Mouse (Mus musculus): ENCODE data around the gene March1. TPM values are rescaled to one million over a fixed set of nuclear protein-coding genes. Genes with fewer than 3 reads are reported as not detected.

March1 gene
- polyA plus RNA-seq, 1 experiment from 2014 or later: 0.78 TPM

GRCm38 (mm10) chr8:66436804-66437203, 819.1 kb downstream of the March1 start:
- H3K4me2 ChIP-seq (ENCODE audit: low read length): no peak overlapping the region
- ATAC-seq (ENCODE audit: insufficient number of reproducible peaks, insufficient read depth, low FRiP score, low read depth): no peak
- H3K36me3 ChIP-seq (ENCODE audit: control insufficient read depth, insufficient read depth, low read length): no peaks in the 10 kb centered on the region
- H3K9ac ChIP-seq (ENCODE audit: low read length): no peak overlapping the region
- no peak overlapping the region for H3K4me3 ChIP-seq (ENCODE audit: control insufficient read depth in 1 of 2, insufficient read depth in 1 of 2, low read depth in 1 of 2, low read length in 2 of 2)
- no peaks in the 10 kb centered on the region for H3K4me1 ChIP-seq (ENCODE audit: control insufficient read depth in 2 of 2, insufficient read depth in 2 of 2, low read length in 2 of 2)
- WGBS: 92% methylated on average over 1 of the region's 1 CpGs
- H3K27me3 ChIP-seq (ENCODE audit: control insufficient read depth, insufficient read depth, low read length): no peaks in the 10 kb centered on the region
- no peaks in the 10 kb centered on the region for H3K9me3 ChIP-seq (ENCODE audit: control insufficient read depth, low read length)
- H3K27ac ChIP-seq (replicated peaks in 1 of 2; ENCODE audit: control insufficient read depth in 1 of 2, insufficient read depth in 1 of 2, low read depth in 2 of 2, low read length in 2 of 2): no peak overlapping the region

GRCm38 (mm10) chr8:66437929-66438328, 820.2 kb downstream of the March1 start:
- Histone ChIP-seq H3K4me3 (ENCODE audit: control insufficient read depth in 1 of 2, insufficient read depth in 1 of 2, low read depth in 1 of 2, low read length in 2 of 2) (no peak overlapping the region), H3K27ac (replicated peaks in 1 of 2; ENCODE audit: control insufficient read depth in 1 of 2, insufficient read depth in 1 of 2, low read depth in 2 of 2, low read length in 2 of 2) (no peak overlapping the region), H3K9ac (ENCODE audit: low read length) (no peak overlapping the region), H3K4me1 (ENCODE audit: control insufficient read depth in 2 of 2, insufficient read depth in 2 of 2, low read length in 2 of 2) (no peaks in the 10 kb centered on the region), H3K9me3 (ENCODE audit: control insufficient read depth, low read length) (no peaks in the 10 kb centered on the region), H3K27me3 (ENCODE audit: control insufficient read depth, insufficient read depth, low read length) (no peaks in the 10 kb centered on the region), H3K4me2 (ENCODE audit: low read length) (no peak overlapping the region), H3K36me3 (ENCODE audit: control insufficient read depth, insufficient read depth, low read length) (no peaks in the 10 kb centered on the region)
- 57% methylated on average over 3 of the region's 3 CpGs for WGBS
- ATAC-seq (ENCODE audit: insufficient number of reproducible peaks, insufficient read depth, low FRiP score, low read depth): no peak

- Histone ChIP-seq H3K27ac (replicated peaks in 1 of 2; ENCODE audit: control insufficient read depth in 1 of 2, insufficient read depth in 1 of 2, low read depth in 2 of 2, low read length in 2 of 2) (no peak overlapping the region), H3K9ac (ENCODE audit: low read length) (no peak overlapping the region), H3K4me2 (ENCODE audit: low read length) (no peak overlapping the region), H3K4me1 (ENCODE audit: control insufficient read depth in 2 of 2, insufficient read depth in 2 of 2, low read length in 2 of 2) (no peaks in the 10 kb centered on the region), H3K27me3 (ENCODE audit: control insufficient read depth, insufficient read depth, low read length) (no peaks in the 10 kb centered on the region), H3K36me3 (ENCODE audit: control insufficient read depth, insufficient read depth, low read length) (no peaks in the 10 kb centered on the region), H3K9me3 (ENCODE audit: control insufficient read depth, low read length) (no peaks in the 10 kb centered on the region), H3K4me3 (ENCODE audit: control insufficient read depth in 1 of 2, insufficient read depth in 1 of 2, low read depth in 1 of 2, low read length in 2 of 2) (no peak overlapping the region)
- 66% methylated on average over 4 of the region's 4 CpGs for WGBS
- no peak for ATAC-seq (ENCODE audit: insufficient number of reproducible peaks, insufficient read depth, low FRiP score, low read depth)
Measured at GRCm38 (mm10) chr8:66438468-66438867, 820.8 kb downstream of the March1 start.

- Histone ChIP-seq H3K4me1 (ENCODE audit: control insufficient read depth in 2 of 2, insufficient read depth in 2 of 2, low read length in 2 of 2) (no peaks in the 10 kb centered on the region), H3K36me3 (ENCODE audit: control insufficient read depth, insufficient read depth, low read length) (no peaks in the 10 kb centered on the region), H3K27me3 (ENCODE audit: control insufficient read depth, insufficient read depth, low read length) (no peaks in the 10 kb centered on the region), H3K27ac (replicated peaks in 1 of 2; ENCODE audit: control insufficient read depth in 1 of 2, insufficient read depth in 1 of 2, low read depth in 2 of 2, low read length in 2 of 2) (no peak overlapping the region), H3K4me3 (ENCODE audit: control insufficient read depth in 1 of 2, insufficient read depth in 1 of 2, low read depth in 1 of 2, low read length in 2 of 2) (no peak overlapping the region), H3K9ac (ENCODE audit: low read length) (no peak overlapping the region), H3K9me3 (ENCODE audit: control insufficient read depth, low read length) (no peaks in the 10 kb centered on the region), H3K4me2 (ENCODE audit: low read length) (no peak overlapping the region)
- 10% methylated on average over 1 of the region's 1 CpGs for WGBS
- ATAC-seq (ENCODE audit: insufficient number of reproducible peaks, insufficient read depth, low FRiP score, low read depth): no peak
Measured at GRCm38 (mm10) chr8:66441123-66441522, 823.4 kb downstream of the March1 start.

- H3K9me3 ChIP-seq (ENCODE audit: control insufficient read depth, low read length): no peaks in the 10 kb centered on the region
- no peak overlapping the region for H3K27ac ChIP-seq (replicated peaks in 1 of 2; ENCODE audit: control insufficient read depth in 1 of 2, insufficient read depth in 1 of 2, low read depth in 2 of 2, low read length in 2 of 2)
- no peak overlapping the region for H3K9ac ChIP-seq (ENCODE audit: low read length)
- no peaks in the 10 kb centered on the region for H3K36me3 ChIP-seq (ENCODE audit: control insufficient read depth, insufficient read depth, low read length)
- H3K27me3 ChIP-seq (ENCODE audit: control insufficient read depth, insufficient read depth, low read length): no peaks in the 10 kb centered on the region
- no peaks in the 10 kb centered on the region for H3K4me1 ChIP-seq (ENCODE audit: control insufficient read depth in 2 of 2, insufficient read depth in 2 of 2, low read length in 2 of 2)
- no peak for ATAC-seq (ENCODE audit: insufficient number of reproducible peaks, insufficient read depth, low FRiP score, low read depth)
- H3K4me2 ChIP-seq (ENCODE audit: low read length): no peak overlapping the region
- no peak overlapping the region for H3K4me3 ChIP-seq (ENCODE audit: control insufficient read depth in 1 of 2, insufficient read depth in 1 of 2, low read depth in 1 of 2, low read length in 2 of 2)
- WGBS: 33% methylated on average over 1 of the region's 1 CpGs
Measured at GRCm38 (mm10) chr8:66442778-66443177, 825.1 kb downstream of the March1 start.

- ATAC-seq (ENCODE audit: insufficient number of reproducible peaks, insufficient read depth, low FRiP score, low read depth): no peak
- Histone ChIP-seq H3K36me3 (ENCODE audit: control insufficient read depth, insufficient read depth, low read length) (no peaks in the 10 kb centered on the region), H3K4me3 (ENCODE audit: control insufficient read depth in 1 of 2, insufficient read depth in 1 of 2, low read depth in 1 of 2, low read length in 2 of 2) (no peak overlapping the region), H3K9ac (ENCODE audit: low read length) (no peak overlapping the region), H3K9me3 (ENCODE audit: control insufficient read depth, low read length) (no peaks in the 10 kb centered on the region), H3K4me1 (ENCODE audit: control insufficient read depth in 2 of 2, insufficient read depth in 2 of 2, low read length in 2 of 2) (no peaks in the 10 kb centered on the region), H3K27me3 (ENCODE audit: control insufficient read depth, insufficient read depth, low read length) (no peaks in the 10 kb centered on the region), H3K27ac (replicated peaks in 1 of 2; ENCODE audit: control insufficient read depth in 1 of 2, insufficient read depth in 1 of 2, low read depth in 2 of 2, low read length in 2 of 2) (no peak overlapping the region), H3K4me2 (ENCODE audit: low read length) (no peak overlapping the region)
- WGBS: 62% methylated on average over 5 of the region's 5 CpGs
Measured at GRCm38 (mm10) chr8:66444141-66444540, 826.4 kb downstream of the March1 start.

GRCm38 (mm10) chr8:66445351-66445750, 827.7 kb downstream of the March1 start:
- no peaks in the 10 kb centered on the region for H3K4me1 ChIP-seq (ENCODE audit: control insufficient read depth in 2 of 2, insufficient read depth in 2 of 2, low read length in 2 of 2)
- no peak for ATAC-seq (ENCODE audit: insufficient number of reproducible peaks, insufficient read depth, low FRiP score, low read depth)
- no peak overlapping the region for H3K9ac ChIP-seq (ENCODE audit: low read length)
- no peaks in the 10 kb centered on the region for H3K9me3 ChIP-seq (ENCODE audit: control insufficient read depth, low read length)
- no peak overlapping the region for H3K27ac ChIP-seq (replicated peaks in 1 of 2; ENCODE audit: control insufficient read depth in 1 of 2, insufficient read depth in 1 of 2, low read depth in 2 of 2, low read length in 2 of 2)
- 67% methylated on average over 3 of the region's 3 CpGs for WGBS
- H3K4me3 ChIP-seq (ENCODE audit: control insufficient read depth in 1 of 2, insufficient read depth in 1 of 2, low read depth in 1 of 2, low read length in 2 of 2): no peak overlapping the region
- no peaks in the 10 kb centered on the region for H3K27me3 ChIP-seq (ENCODE audit: control insufficient read depth, insufficient read depth, low read length)
- H3K36me3 ChIP-seq (ENCODE audit: control insufficient read depth, insufficient read depth, low read length): no peaks in the 10 kb centered on the region
- H3K4me2 ChIP-seq (ENCODE audit: low read length): no peak overlapping the region

- Histone ChIP-seq H3K27me3 (ENCODE audit: control insufficient read depth, insufficient read depth, low read length) (no peaks in the 10 kb centered on the region), H3K4me1 (ENCODE audit: control insufficient read depth in 2 of 2, insufficient read depth in 2 of 2, low read length in 2 of 2) (no peaks in the 10 kb centered on the region), H3K27ac (replicated peaks in 1 of 2; ENCODE audit: control insufficient read depth in 1 of 2, insufficient read depth in 1 of 2, low read depth in 2 of 2, low read length in 2 of 2) (no peak overlapping the region), H3K9me3 (ENCODE audit: control insufficient read depth, low read length) (no peaks in the 10 kb centered on the region), H3K4me2 (ENCODE audit: low read length) (no peak overlapping the region), H3K9ac (ENCODE audit: low read length) (no peak overlapping the region), H3K4me3 (ENCODE audit: control insufficient read depth in 1 of 2, insufficient read depth in 1 of 2, low read depth in 1 of 2, low read length in 2 of 2) (no peak overlapping the region), H3K36me3 (ENCODE audit: control insufficient read depth, insufficient read depth, low read length) (no peaks in the 10 kb centered on the region)
- no peak for ATAC-seq (ENCODE audit: insufficient number of reproducible peaks, insufficient read depth, low FRiP score, low read depth)
- WGBS: 19% methylated on average over 5 of the region's 5 CpGs
Measured at GRCm38 (mm10) chr8:66450691-66451090, 833.0 kb downstream of the March1 start.

Measured in heart, embryonic 14.5 days (tissue).